Mouse (Mus musculus): ENCODE results near the gene Flt3l. TPM values are rescaled to one million over a fixed set of nuclear protein-coding genes. Genes with fewer than 3 reads are reported as not detected.

Gene Flt3l
- polyA plus RNA-seq, 1 experiment: 47.6 TPM

- TF ChIP-seq GATA1 (IDR thresholded peaks at IDR 0.05; ENCODE audit: low read length): no peak
Measured at GRCm38 (mm10) chr7:45154096-45154992, 18.1 kb upstream of the Flt3l start, which contains the start of the genes Pih1d1 and Aldh16a1. Gene Pih1d1 (plus strand): TSS chr7:45154303. Gene Aldh16a1 (minus strand): TSS chr7:45154584.

- TF ChIP-seq GATA1 (IDR thresholded peaks at IDR 0.05; ENCODE audit: low read length): no peak
Measured at GRCm38 (mm10) chr7:45153586-45153985, 17.4 kb upstream of the Flt3l start.

GRCm38 (mm10) chr7:45151303-45151702 lies 15.1 kb upstream of the Flt3l start:
- TF ChIP-seq GATA1 (IDR thresholded peaks at IDR 0.05; ENCODE audit: low read length): no peak

- no peak for TF ChIP-seq GATA1 (IDR thresholded peaks at IDR 0.05; ENCODE audit: low read length)
Measured at GRCm38 (mm10) chr7:45150321-45150720, 14.1 kb upstream of the Flt3l start.

GRCm38 (mm10) chr7:45149545-45149944 lies 13.3 kb upstream of the Flt3l start:
- no peak for TF ChIP-seq GATA1 (IDR thresholded peaks at IDR 0.05; ENCODE audit: low read length)

GRCm38 (mm10) chr7:45148534-45149098 lies 12.4 kb upstream of the Flt3l start:
- TF ChIP-seq GATA1 (IDR thresholded peaks at IDR 0.05; ENCODE audit: low read length): no peak

- no peak for TF ChIP-seq GATA1 (IDR thresholded peaks at IDR 0.05; ENCODE audit: low read length)
Measured at GRCm38 (mm10) chr7:45147899-45148298, 11.7 kb upstream of the Flt3l start.

GRCm38 (mm10) chr7:45147267-45147666 lies 11.0 kb upstream of the Flt3l start:
- TF ChIP-seq GATA1 (IDR thresholded peaks at IDR 0.05; ENCODE audit: low read length): no peak

- no peak for TF ChIP-seq GATA1 (IDR thresholded peaks at IDR 0.05; ENCODE audit: low read length)
Measured at GRCm38 (mm10) chr7:45145460-45145859, 9.2 kb upstream of the Flt3l start.

- no peak for TF ChIP-seq GATA1 (IDR thresholded peaks at IDR 0.05; ENCODE audit: low read length)
Measured at GRCm38 (mm10) chr7:45144368-45145174, 8.3 kb upstream of the Flt3l start.

GRCm38 (mm10) chr7:45141914-45142313 lies 5.7 kb upstream of the Flt3l start:
- TF ChIP-seq GATA1 (IDR thresholded peaks at IDR 0.05; ENCODE audit: low read length): no peak

GRCm38 (mm10) chr7:45141319-45141718 lies 5.1 kb upstream of the Flt3l start:
- no peak for TF ChIP-seq GATA1 (IDR thresholded peaks at IDR 0.05; ENCODE audit: low read length)

- TF ChIP-seq GATA1 (IDR thresholded peaks at IDR 0.05; ENCODE audit: low read length): no peak
Measured at GRCm38 (mm10) chr7:45139904-45140723, 3.9 kb upstream of the Flt3l start.

- TF ChIP-seq GATA1 (IDR thresholded peaks at IDR 0.05; ENCODE audit: low read length): no peak
Measured at GRCm38 (mm10) chr7:45138403-45138802, 2.2 kb upstream of the Flt3l start.

Data from G1E-ER4 (cell line).